Mouse (Mus musculus) cerebellum, postnatal 36 days (tissue): ENCODE data around the gene Mpz.
A peak's percentile ranks its signal among the peaks of the same experiment; 100 is the strongest.
"Not testable (repeated sequence)": the region's sequence is repeated elsewhere in the genome, so short reads cannot be mapped to it uniquely, and the experiment has no call there.

Experiments used
- DNase-seq, 2 experiments: peaks; one replicate each; pipeline ENCODE4 v3.0.0; 2021 to 2022; ENCODE audit warnings: mixed read lengths in 2 of 2

The Mpz gene

DNA sequence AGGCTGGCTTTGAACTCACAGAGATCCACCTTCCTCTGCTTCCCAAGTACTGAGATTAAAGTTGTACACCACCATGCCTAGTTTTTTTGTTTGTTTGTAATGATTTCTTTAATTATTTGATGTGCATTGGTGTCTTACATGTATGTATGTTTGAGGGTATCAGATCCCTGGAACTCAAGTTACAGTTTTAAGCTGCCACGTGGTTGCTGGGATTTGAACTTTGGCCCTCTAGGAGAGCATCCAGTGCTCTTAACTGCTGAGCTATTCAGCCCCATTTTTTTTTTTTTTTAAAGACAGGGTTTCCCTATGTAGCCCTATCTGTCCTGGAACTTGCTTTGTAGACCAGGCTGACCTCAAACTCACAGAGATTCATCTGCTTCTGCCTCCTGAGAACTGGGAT lies 19.5 kb upstream of the Mpz start:
- DNase-seq = no peak

DNA sequence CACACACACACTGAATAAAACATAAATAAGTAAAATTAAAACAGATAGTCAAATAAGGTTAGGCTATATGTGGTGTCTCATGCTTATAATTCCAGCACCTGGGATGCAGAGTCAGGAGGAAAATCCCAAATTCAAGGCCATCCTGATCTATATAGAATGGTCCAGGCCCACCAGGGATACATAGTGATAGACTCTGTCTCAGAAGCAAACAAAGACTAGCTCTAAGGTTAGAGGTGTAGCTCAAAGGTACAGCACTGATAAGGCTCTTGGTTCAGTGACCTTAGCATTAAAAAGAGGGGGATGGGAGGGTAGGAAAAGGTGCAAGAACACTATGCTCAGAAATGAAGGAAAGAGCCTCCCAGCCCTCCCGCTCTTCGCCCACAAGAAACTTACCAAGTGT lies 14.9 kb upstream of the Mpz start:
- no peak for DNase-seq

DNA sequence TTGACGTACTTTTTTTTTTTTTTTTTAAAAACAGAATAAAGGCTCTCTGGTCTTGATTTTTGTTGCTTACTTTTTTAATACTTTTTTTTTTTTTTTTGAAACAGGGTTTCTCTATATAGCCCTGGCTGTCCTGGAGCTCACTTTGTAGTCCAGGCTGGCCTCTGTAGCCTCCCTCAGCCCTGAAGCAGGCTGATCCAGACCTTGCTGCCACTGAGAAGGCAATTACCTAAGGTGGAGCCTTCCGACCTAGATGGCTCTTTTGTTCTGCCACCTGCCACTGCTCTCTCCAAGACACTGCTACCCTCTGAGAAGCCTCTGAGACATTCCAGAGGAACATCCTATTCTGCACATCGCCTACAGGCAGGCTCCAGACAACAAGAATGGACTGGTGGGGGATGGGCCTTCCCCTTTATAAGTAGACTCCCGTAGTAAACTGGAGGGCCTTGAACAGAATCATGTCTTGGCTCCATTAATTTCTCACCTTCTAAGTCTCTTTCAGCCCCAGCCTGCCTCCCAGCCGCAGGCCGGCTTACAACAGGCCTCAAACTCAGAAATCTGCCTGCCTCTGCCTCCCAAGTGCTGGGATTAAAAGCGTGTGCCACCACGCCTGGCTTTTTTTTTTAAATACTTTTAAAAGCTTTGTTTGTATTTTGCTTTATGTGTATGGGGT lies 12.9 kb upstream of the Mpz start:
- DNase-seq = not testable (repeated sequence)

DNA sequence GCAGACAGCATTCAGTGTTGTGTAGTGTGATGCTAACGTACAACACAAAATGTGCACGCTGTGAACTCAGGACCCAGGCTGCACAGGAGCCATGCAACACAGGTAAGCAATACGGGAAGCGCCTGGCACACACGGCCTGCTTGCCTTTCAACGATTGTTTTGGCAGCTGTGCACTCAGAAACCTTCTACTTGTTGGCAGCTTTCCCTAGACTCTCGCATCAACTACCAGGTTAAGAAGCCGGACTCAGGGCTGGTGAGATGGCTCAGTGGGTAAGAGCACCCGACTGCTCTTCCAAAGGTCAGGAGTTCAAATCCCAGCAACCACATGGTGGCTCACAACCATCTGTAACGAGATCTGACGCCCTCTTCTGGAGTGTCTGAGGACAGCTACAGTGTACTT lies 7.5 kb upstream of the Mpz start:
- DNase-seq = not testable (repeated sequence)

DNA sequence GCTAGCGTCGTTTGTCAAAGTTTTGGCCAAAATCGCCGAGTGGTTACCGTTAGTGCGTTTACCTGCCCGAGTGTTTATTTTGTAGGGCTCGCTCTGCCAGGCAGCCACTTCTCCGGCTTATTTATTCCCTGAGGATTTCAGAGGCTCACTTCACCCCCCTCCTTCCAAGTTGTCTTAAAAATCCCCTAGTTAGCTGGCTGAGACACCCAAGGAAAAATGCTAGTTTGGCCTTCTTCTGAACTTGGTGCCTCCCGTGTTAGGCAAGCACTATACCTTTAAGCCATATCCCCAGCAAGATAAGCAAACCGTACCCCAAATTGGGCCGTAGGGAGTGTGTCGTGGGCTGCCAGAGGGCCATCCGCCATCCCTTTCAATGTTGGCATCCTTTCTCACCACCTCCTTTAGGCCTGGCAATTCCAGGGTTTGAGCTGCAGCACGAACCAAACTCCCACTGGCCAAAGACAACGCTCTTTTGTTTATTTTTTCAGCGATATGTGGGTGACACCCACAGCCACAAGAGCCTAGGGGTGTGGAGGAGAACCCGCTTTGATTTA lies 404 bp downstream of the Mpz start:
- DNase-seq = peak; percentile 29 to 50

DNA sequence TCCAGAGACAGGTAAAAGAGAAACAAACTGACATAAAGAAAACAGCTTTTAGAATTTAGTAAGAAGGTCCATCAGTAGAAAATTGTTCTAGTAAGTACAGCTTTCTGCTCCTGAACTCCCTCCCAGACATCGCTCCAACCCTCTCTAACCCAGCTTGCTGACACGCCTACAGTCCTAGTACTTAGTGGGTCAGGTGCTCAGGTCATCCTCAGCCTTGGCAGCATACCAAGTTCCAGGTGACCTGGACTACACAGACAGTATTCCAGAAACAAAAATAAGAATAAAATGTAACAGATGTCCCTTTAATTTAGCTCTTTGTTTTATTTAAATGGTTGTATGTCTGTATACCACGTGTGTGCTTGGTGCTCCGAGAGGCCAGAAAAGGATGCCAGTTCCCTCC lies 1.5 kb downstream of the Mpz start:
- DNase-seq = no peak

DNA sequence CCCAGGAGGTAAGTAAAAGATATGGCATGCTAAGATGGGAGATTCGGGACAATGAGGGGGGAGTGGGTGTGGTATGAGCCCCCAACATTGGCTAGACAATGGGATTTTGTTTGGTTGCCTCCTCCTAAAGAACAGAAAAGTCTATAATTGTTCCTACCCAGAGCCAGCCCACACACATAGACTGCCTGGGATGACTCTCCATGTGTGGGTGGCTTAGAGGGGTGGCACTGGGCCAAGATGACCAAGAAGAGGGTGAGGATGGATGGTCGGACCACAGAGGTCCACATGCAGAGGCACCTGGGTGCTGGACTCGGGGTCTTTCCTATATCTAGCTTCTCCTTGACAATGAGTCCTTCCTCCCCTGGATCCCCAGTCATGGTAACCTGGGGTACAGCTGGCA lies 6.1 kb downstream of the Mpz start:
- no peak for DNase-seq

DNA sequence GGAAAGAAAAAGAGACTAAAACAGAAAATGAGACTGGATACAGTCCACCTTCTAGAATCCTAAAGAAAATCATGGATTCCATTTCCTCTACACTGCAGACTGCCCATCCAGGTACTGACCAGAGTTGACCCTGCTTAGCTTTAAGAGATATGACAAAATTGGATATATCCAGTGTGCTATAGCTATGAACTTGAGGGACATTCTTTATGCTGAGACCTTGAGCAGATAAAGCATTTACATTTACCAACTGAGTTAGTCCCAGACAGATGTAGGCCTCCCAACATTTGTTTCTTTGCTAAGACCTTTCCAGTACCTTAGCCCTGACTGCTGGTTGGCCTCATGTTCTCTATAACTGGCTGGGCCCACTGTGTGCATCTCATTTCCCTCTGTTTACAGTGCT lies 7.5 kb downstream of the Mpz start:
- DNase-seq = no peak

DNA sequence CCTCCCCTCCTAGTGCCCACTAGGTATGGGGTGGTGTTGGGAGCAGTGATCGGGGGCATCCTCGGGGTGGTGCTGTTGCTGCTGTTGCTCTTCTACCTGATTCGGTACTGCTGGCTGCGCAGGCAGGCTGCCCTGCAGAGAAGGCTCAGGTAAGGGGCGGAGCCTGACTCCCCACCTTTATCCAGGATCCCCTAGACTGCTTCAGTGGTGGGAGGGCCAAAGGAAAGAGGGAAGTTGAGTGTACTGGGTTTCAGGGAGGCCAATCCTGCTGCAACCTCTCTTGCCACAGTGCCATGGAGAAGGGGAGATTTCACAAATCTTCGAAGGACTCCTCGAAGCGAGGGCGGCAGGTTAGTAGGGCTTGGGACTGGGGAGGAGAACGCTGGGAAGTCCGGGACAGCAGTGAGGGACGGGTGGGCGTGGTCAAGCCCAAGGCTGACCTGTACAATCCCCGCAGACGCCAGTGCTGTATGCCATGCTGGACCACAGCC lies 9.0 kb downstream of the Mpz start:
- no peak for DNase-seq

DNA sequence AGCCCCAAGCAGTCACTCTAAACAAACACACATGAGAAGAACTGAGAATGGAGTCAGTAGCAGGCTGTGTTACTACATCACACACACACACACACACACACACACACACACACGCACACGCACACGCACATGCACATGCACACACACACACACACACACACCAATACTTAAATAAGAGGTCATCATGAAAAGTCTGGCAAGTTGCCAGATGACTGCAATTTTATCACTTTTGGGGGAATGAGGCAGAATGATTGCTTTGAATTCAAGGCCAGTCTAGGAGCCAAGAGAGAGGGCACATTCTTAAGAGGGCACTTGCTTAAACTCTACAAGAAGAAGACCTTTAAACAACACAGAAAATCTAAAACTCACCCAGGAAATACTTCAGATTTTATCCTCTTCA lies 12.0 kb downstream of the Mpz start:
- no peak for DNase-seq

DNA sequence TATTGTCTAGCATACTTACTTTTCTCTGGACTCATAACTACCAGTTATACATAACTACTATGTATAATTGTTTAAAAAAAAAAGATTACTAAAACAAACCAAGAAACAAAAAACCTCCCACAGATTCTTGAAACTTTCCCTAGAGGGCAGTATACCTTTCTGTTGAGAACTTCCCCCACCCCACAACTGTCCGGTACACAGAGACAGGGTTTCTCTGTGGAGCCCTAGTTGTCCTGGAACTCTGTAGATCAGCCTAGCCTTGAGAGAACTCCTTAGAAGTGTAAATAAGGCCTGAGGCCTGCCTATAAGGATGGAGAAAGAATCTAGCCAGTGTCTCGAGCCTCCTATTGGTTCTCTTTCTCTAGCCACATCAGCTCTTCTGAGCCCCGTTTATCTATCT lies 13.7 kb downstream of the Mpz start:
- DNase-seq = no peak

DNA sequence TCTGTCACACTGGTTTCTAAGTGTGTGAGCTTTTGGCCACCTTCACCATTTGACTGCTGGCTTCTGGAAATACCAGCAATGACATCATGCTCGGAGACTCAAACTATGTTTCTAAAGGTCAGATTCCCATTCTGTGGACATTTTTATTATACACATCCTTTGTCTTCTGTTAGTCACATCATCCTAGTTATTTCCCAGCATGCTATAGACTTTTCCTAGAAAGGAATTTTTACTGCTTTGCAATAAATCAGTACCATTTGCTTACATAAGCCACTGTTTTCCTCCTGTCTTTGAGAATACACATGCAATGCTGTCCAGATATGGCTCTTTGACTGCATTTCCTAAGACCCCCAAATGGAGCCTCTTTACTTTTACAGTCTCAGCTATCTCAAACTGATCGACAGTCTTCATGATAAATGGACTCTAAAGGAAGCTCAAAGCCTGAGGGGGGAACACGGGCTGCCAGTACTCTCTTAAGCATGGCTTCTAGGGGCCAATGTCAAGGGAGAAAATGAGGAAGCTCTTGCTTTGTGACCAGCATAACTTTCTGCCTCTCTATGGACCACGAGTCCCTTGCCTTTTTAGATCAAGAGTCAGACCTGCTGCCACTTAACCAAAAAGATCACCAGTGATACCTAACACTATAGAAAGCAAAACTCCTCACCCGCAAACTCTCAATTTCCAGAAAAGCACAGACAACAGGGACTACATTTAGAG lies 15.3 kb downstream of the Mpz start:
- DNase-seq = no peak

DNA sequence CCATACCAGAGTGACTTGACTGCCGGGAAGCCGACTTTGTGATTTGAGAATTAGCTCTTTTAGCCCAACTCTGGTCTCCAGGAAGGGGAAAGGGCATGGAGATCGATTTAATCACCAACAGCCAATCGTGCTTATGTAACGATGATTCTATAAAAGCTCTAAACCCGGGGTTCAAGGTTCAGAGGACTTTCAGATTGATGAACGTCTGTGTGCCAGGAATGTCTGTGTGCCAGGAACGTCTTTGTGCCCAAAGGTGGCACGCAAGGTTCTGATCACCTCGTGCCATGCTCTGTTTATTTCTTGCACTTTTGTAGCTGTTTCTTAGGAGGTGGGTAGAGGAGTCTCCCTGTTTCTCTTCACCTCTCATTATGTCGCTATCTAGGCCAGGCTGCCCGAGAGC lies 18.4 kb downstream of the Mpz start:
- no peak for DNase-seq

DNA sequence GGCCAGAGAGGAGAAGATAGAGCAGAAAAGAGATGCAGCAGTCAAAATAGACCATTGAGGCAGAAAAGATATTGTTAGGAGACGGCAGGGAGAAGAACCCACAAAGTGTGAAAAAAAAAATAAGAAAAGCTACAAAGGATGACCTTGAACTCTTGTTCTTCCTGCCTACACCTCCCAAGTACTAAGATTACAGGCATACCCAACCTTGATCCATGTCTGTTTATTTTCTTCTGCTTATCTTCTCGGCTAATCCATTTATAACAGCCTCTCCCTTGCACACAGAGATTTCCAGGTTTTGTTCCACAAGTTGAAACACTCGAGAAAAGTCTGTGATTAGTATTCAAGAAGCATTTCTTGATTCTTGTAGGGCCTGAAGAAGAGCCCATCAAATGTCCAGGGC lies 19.4 kb downstream of the Mpz start:
- no peak for DNase-seq

DNA sequence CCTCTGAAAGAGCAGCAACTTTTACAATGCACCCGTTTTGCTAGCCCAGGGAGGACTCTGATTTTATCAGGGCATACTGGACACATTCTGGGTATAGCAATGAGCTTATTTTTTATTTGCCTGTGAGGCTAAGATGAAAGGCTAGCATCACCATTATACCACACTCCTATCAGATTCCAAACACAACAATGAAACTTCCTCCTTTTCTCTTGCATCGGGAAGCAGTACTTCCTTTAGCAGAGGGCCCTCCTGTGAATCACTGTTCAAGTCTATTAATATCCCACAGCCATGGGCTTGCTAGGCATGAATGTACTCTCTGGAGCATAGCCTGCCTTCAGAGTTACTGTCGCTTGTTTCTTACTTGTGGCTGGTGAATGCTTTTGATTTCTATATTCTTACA lies 20.6 kb downstream of the Mpz start:
- no peak for DNase-seq

DNA sequence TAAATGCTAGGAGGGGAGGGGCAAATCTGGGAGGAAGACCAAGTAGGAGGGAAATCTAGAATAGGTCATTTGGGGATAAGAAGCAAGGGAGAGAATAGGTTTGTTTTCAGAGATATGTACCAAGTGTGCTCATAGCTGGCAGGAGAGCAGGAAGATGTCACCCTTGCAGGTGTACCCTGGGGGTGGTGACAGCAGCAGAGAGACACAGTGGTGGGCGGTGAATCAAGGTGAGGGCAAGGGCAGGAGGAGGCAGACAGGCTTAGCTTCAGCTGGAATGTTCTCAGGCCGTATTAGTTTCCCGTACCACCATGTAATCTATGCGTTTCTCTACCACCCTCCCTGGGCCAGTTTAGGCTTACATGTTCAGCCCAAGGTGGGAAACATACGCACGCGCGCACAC lies 22.3 kb downstream of the Mpz start:
- DNase-seq = no peak

DNA sequence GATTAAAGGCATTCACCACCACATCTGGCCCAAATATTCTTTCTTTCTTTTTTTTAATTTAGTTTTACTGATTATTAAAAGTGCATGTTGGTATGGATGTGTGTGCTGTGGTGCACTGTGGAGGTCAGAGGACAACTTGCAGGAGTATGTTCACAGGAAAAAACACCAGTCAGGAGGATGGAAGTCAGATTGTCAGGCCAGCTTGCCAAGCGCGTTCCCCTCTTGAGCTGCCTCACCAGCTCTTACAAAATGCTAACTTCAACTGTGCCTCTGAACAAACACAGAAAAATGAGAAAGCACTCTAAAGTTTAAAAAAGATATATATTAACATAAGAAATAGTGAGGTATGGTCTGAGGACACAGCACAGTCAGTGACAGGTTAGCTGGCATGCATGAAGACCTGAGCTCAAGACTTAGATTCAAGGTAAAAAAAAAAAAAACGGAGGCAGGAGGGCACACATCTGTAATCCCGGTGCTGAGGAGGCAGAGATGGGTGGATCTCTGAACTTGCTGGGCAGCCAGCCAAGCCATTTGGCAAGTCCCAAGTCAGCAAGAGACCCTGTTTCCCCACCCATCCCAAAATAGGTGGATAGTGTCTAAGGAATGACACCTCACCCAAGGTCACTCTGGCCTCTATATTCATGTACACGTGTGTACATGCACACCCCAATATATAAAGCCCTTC lies 29.1 kb downstream of the Mpz start:
- no peak for DNase-seq

DNA sequence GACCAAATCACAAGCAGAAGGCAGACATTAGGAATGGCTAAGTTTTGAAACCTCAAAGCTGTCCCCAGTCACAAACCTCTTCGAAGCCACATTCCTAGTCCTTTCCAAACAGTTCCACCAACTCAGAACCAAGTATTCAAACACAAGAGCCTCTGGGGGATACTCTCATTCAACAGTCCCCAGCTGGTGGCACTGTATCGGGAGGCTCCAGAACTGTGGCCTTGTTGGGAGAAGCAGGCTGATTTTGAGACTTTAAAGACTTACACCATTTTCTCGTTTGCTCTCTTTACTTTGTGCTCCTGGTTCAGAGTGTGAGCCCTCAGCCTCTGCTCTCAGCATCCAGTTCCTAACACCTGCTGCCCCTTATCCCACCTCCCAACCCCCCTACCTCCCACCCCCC lies 32.5 kb downstream of the Mpz start:
- DNase-seq = no peak

DNA sequence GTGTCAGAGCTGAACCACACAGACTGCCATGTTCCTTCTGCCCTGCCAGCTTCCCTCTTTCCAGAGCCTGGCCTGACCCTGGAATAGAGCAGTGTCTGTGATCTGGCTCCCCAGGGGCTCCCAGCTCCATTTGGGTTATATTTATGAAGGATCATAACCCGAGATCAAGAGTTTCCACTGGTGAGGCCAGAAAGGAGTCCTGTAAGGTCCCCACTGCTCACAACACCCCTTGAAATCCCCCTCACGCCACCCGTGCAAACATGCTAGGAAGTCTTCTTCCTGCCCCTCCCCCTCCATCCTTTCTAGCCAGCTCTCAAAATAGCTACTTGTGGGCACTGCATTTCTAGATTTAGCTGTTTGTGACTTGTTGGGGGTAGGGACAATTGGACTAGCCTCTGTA lies 33.1 kb downstream of the Mpz start:
- no peak for DNase-seq

DNA sequence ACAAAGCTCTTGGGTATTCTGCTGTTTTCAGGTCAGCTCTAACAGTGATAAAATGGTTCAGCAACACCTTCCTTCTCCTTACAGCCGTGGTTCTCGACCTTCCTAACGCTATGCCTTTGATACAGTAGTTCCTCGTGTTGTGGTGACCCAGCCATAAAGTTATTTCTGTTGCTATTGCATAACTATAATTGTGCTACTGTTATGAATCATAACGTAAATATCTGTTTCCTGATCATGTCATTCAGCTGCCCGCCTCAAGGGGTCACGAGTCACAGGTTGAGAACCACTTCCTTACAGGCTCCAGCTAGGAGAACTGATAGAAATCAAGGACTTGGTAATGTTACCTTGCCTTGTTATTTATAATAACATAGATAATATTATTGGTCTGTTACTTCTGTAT lies 33.8 kb downstream of the Mpz start:
- no peak for DNase-seq

DNA sequence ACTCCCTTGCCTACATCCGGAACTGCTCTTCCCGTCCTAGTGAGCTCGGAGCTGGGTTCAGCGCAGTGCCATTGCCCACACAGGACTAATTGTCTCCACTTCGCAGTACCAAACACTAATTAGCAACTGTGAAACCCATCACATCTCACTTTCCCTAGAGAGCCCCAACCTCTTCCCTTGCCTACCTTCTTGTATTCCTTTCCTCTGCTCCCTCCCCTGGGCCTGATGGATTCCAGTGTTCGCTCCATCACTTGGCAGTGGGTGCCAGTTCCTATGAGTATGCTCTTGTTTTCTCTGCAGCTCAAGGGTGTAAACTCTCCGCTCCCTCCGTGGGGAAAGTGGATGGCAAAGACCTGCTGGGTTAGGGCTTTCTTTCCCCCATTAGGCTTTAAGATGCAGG lies 35.1 kb downstream of the Mpz start:
- DNase-seq = no peak

DNA sequence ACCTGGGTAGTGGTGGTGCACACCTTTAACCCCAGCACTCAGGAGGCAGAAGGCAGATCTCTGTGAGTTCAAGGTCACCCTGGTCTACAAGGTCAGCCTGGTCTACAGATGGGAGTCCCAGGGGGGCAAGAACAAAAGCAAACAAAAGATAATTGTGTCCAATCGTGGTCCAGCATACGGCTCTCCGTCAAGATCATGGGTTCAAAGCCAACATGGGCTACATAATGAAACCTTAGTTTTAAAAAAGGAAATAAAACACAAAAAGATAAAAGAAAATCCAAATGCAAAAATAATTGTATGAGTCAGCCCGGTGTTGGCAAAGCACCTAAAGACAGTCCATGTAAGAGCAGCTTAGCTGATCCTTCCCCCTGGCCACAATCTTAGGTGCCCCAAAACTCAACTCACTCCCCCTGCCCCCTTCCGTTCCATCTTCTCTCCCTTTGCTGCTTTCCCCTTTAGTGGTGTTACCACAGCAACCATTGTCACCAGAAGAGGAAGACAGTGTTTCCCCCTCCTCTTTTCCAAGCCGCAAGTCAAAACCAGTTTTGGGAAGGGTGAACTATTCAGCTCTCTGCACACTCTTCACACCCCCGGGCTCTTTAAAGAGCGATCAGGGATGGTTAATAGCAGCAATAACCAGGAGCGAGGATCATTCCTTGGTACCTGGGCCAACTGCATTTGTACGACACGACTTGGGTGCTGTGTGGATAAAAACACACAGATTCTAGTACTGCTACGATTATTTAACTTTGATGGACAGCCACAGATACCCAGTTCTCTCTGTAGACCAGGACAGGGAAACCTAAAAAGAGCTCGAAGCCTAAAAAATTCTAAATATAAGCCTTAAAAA lies 37.6 kb downstream of the Mpz start:
- no peak for DNase-seq

DNA sequence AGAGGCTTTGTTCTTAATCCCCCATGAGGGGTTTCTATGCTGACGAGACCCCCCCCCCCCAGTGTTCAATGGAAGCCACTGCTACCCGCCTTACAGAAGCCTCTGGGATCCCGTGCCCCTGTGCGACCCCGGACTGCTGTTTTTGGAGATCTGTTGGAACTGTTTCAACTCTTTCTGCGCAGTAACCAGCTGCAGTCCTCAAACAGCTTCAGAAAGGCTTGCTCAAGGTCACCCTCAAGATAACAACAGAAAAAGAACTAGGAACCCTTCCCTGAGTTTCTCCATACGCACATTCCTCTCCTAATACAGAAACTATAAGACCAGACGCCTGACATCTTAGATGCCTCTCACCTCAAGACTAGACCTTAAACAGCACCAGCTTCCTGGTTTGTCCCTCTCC lies 38.5 kb downstream of the Mpz start:
- DNase-seq = no peak
